Mouse (Mus musculus) right cerebral cortex, postnatal 36 days (tissue): ENCODE measurements at regions not wholly inside any gene's neighbourhood (a gene's known extent, or its start where the extent isn't known, plus 50 kb on each side); places are given as distances from the start of the nearest gene placed in this dataset.

Experiments
- DNase-seq, 2 experiments: peaks; one replicate each; pipeline ENCODE4 v3.0.0; 2022; ENCODE audit warnings: low spot score in 2 of 2, mixed read lengths in 1 of 2

DNA sequence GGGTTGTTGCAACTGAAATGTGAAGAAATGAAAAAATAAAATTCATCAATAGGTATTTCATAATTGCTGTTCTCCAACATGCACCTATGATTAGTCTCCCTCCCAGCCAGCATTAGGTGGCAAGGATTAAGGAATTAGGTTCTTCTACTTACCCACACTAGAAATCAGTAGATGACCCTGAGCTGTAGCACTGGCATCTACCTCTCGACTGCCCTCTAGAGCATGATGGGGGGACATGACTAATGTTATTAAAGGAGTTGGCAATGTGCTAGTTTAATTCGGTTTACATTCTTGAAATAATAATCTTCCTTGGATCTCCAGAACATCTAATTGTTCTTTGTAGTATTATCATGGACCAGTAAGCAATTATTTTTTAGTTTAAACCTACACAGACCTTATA, 370.9 kb downstream of the Dcdc2c start:
- no peak for DNase-seq

DNA sequence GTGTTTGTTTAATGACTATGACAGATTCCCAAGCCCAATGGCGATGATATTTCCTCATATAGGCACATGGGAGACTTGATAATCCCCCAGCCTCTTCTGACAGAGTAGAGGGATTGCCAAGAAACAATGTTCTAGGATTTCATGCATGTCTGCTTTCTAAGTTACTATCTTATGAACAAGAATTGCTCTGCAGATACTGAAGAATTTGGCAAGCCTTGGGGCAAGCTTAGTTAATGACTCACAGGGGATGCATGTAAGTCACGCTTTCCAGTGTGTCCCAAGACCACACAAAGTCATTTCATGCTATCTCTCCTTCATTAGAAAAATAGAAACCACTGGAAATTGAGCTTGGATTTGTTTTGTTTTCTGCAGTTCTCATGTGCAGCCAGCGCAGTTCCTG, 376.2 kb downstream of the Dcdc2c start:
- no peak for DNase-seq

DNA sequence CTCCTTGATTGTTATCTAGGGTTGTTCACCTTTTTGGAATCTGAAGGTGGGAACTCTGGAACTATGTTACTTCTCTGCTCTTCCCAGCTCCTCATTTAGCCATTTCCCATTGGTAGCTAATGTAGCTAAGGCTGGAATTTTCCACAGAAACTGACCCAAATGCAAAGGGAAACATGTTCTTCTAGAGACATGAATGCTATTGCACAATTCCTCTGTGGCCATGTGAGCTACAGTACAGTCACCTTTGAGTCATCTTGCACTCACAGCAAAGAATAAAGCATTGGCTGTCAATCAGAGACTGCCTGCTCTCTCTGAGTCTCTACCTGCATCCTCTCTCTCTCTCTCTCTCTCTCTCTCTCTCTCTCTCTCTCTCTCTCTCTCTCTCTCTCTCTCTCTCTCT, 378.1 kb downstream of the Dcdc2c start:
- no peak for DNase-seq

DNA sequence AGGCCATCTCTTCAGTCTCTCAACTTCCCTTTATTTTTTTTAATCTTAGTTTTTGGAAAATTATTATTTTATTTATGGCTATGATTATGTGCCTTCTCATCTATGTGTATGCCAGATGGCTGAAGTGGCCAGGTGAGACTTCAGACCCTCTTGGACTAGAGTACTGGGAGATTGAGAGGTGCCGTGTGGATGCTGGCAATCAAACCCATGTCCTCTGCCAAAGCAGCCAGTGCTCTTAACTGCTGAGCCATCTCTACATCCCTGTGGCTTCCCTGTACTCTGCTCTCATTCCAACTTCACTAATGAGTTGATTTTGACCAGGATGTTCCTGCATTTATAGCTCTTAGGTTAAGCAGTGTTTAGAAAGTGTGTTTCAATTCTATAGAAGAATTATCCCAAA, 393.4 kb downstream of the Dcdc2c start:
- no peak for DNase-seq

DNA sequence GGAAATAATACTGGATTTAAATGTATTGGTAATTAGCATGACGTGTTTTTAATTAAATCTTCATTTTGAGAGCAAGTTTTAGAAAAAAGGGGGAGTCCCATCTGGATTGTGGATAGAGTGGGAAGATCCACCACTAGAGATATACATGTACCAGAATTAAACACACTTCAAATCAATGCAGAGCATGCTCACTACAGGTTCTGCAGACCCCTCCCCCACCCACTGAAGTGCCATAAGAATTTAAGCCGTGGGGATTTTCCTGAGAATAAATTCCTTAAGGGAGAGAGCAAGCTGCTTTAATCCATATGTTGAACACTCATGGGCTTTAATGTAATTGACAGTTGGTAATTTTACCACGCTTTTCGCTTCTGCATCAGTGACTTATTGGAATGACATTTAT, 401.4 kb downstream of the Dcdc2c start:
- DNase-seq: no peak

DNA sequence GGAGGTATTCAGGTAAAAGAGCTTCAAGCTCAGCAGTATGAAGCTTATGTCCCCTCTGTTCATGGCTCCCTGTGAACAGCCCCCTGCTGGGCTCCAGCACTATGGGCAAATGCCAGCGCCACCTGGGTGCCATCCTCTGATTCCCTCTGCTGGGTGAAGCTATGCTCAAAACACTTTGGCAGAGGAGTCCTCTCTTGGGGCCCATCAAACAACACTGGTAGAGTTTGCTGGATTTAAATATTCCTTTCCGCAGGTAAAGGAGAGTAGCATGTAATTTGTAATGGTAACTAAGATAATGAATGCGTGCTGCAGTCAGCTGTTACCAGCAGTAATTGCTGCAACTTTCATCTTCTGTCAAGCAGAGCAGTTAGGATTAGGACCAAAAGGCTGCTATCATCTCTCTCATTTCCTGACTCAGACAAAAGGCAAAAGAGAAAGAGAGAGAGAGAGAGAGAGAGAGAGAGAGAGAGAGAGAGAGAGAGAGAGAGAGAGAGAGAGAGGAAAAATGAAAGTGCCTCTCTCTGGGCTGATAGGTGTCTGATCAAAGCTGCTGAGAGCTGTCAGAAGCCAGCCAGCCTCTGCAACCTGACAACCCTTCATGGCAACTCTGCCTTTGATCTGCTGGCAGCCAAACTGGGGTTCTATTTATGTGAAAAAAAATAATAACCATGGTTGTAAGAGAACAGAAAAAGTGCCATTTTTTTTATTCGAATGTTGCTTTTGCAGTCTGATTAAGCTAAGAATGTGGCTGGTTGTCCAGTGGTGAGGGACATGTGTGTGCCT, 416.2 kb downstream of the Dcdc2c start:
- DNase-seq: no peak

DNA sequence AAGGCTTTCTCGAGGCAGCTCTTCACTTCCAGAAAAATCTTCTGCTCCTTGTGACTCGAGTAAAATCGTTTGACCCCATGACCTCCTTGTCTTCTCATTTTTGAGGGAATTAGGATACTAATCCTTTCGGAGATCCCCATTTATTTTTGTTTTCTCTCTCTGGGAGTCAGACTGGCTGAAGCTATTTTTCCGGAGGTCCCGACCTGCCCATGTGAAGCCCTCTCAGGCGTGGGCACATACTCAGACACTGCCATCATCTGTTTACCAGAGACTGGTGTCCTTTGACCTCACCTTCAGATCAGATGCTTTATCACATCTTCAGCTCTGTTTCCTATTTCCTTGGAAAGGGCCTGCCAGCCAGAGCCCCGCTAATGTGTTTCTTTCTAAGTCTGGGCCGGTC, 429.4 kb downstream of the Dcdc2c start:
- no peak for DNase-seq

DNA sequence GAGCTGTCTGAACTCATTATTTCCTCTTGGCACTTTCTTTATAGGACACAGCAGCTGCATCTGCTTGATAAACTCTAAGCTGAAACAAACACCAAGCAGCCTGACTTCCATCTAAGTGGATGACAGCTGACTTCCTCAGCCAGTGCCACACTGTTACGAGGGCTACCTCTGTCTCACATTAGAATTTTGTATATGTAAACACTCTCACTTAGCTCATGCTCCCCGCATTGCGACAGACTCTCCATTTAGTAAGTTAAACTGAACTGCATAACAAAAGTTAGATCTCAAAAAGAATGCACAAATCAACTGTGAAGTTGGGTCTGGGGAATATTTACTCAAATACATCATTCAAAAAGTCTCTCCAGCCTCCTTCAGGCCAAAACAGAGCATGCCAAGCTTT, 432.1 kb downstream of the Dcdc2c start:
- no peak for DNase-seq

DNA sequence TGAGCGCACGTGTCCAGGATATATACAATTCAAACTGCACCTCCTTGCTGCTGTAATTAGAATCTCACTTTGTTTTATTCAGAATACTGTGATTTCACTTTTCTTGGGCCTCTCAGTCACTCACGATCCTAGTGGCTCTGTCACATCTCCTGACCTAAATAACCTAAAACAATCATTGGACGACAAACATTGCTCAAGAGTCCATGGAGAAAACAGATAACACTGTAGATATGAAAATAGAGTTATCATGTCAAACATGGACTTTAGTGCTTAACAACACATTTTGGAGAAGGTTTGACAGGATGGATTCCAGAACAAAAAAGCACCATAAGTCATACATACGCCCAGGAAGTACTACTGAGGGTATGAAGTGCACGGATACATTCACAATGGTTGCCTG, 461.5 kb downstream of the Dcdc2c start:
- no peak for DNase-seq

DNA sequence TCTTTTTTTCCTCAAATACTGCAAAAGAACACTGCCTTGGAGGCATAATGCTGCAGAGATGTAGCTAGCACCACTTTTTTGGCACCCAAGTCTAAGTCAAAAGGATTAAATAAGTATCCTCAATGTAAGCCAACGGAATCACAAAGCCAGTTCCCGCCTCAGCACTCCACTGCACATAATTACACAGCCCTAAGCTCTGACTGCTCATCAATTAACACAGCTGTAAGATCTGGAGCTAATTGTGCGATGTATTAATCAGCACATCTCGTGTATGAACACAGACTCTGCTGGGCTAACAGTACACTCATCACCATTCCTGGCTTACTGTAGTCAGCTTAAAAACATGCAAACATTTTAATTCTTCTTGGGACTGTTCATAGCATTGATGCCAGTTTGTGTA, 466.7 kb downstream of the Dcdc2c start:
- DNase-seq: no peak

DNA sequence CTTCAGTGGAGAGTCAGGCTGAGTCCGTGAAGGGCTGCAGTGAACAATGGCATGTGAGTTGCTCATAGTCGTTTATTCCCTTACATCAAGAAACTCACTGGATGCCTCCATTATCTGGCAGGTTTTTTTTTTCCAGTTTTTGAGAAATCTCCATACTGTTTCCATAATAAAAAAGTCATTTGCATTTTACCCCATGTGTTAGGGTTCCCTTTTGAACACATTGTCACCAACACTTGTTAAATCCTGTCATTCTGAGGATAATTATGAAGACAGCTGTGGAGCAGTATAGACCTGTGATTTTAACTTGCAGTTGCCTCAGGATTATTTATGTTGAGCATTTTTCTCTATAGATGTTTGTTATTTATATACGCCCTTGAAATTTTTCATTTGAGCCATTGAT, 475.6 kb downstream of the Dcdc2c start:
- DNase-seq: no peak

DNA sequence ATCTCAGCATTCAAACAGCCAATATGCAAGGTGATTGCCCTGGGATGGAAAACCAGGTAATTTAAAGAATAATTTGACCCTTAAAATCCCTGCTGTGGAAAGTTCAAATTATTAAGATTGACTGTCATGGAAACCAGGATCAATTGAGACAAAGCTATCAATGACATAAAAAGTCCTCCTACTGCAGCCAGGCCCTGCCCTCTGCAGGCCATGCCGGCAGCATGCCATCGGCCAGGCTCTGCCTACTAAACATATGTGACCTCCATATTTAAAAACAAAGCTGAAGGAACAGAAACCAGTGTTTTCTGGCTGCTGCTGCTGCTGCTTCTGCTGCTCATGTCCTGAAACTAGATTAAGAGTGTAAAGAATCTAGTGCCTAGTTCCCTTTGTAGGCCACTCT, 483.6 kb downstream of the Dcdc2c start:
- DNase-seq: no peak

DNA sequence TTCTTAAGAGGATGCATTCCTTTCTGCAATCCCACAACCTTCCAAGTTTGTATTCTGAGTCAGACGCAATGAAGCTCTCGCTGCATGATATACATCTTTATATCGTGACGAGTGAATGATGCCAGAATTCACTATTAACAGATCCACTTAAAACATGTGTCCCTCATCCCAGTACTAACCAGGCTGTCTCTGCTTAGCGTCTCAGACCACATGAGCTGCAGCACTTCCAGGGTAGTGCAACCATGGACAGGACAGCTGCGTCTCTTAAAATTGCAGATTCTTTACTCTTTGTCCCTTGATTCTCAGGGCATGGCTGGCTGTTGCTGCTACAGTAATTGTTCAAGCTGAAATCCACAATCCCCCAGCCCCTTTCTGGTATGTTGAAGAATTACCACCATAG, 491.9 kb downstream of the Dcdc2c start:
- DNase-seq: no peak

DNA sequence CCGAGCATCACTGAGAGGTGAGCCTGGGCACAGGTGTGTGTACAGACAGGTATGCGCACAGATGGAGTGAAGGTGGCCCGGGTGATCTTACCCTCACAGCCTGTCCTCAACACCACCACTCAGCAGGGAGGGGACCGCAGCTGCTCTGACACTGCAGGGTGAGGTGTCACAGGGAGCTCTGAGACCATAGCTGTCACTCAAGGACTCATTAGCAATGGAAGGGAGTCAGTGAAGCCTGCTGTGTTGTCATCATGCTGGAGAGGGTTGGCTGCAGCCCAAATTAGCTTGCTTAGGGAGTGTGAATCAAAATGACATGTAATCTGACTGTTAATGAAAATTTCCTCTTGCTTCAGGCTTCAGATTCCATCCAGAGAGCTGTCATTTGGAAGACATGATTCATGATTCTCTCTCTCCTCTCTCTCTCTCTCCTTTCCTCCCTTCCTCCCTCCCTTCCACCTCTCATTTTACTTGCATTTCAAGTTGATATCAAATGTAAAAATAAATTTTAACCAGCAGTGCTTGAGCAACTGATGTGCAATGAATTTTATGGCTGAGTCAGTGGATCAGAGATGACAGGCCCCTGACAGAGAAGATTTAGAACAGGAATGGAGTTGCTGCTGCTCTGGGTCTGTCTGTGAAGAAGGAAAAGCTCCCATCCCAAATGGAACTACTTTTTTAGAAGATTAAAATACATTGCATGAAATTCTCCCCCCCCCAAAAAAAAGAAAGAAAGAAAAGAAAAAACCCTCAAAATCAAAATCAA, 496.5 kb downstream of the Dcdc2c start:
- DNase-seq: peak; percentile 1 to 5

DNA sequence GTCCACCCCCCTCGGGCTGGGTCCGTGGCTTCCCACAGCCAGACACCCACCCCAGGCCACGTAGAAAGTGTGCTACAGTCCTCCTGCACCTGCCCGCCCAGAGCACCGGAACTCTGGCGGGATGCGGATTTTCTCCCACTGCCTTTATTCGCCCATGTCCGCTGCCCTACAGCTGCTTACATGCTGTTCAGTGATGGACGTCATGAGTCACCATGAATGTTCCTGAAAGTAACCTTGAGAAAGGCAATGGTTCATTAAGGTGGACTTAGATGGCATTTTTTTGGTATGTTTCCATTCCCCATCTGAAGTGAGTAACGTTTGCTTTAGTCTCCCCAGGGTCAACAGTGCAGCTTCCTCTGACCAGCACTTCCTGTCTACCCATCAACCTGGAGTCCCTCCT, 497.8 kb downstream of the Dcdc2c start:
- DNase-seq: no peak

DNA sequence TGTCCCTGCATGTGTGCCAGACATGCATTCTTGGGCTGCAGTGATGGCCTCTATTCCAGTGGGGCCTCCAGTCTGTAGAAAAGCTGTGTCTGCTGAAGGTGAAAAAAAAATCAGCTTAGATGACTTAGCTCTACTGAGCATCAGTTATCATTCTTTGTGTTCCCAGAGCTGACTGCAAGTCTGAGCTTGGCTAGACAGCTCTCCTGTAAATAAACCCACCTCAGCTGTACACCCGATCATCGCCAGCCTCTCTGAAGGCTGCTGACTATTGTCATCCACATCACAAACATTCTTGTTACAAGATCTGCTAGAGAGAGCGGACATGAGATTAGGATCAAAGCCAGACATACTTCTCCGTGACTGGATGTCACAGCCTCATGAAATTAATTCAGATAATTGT, 504.2 kb downstream of the Dcdc2c start:
- DNase-seq: no peak

DNA sequence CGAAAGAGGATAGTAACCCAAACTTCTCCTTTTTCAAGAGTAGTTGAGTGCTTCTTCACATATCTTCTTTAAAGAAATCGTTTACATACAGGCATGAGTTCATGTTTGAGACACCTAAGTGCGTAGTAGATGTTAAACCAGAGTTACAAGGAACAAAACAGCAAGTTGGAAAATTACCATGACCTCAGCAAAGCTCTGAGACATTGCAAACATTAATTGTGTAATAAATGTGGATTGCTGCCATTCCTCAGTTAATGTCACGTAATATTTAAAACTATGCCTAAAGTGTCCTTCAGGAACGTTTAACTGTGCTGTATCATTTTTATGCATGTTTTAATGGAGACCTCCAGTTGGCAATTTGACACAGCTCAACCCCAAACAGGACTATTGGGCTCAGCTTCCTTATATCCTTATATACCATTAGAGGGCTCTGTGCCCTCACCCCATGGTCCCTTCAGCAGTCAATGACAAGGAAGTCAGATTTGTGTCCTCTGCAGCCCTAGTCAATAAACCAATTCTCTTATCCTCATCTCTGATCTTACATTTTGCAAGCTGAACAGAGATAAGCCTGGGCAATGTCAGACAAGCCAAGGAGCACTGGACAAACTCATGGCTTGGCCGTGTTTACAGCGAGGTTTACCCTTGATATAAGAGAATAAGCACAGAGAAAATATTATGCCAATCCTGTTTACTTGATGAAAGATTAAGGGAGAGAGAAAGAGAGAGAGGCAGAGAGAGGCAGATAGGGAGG, 513.9 kb downstream of the Dcdc2c start:
- DNase-seq: no peak

DNA sequence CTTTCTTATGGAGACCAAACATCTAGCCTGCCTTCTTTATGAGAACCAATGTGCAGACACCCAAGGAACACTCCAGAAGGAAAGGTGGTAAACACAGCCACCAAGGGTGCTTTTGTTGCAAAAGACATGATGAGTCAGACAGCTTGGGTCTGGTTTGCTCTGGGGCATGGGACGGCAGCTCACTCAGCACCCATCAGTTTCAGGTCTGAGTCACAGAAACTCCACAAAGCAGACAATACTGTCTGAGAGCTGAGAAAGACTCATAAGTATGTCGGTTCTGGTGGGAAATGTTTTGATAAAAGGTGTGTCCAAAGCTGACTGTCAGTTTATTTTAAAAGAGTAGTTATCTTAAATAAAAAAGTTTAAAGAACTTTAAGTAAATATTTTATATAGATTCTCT, 553.0 kb downstream of the Dcdc2c start:
- no peak for DNase-seq

DNA sequence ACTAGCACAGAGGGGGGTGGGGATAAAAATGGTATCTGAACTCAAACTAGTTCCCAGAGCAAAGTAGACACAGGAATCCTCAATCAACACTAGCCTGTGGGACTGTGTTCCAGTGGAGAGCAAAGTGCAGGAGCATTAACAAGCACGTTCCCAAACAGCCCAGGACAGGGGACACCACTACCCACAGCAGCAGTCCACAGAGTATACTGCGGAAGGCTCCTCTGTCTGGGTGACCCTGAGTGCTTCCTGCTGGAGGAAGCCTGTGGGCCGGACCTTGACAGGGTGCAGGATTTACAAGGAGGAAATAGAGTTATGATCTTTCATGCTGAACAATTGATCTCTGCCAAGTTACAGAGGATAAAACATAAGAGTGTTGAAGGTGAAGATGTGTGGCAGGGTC, 560.0 kb downstream of the Dcdc2c start:
- DNase-seq: no peak

DNA sequence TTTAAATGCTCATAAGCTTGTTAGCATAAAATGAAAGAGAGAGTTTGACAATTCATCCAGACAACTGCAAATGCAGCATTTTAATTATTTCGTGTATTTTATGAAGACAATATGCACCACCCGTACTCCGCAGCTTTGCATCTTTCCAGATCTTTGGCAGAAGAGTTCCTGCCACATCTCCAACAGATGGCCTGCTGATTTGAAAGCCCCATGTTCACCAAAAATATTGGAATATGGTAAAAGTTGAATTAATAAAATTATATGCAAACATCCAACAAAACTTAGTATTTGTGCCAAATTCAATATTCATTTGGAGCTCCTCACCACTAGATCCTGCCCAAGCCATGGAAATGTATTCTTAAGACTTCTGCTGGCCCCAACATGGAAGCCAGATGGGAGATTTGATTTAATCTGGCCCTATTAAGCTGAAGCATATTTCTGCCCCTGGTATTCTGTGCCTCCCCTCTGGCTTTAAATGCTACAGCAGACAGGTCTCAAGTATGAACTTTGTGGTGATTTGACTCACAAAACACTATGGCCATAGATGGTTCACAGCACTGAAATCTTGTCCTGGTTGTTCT, 567.8 kb downstream of the Dcdc2c start:
- DNase-seq: no peak

DNA sequence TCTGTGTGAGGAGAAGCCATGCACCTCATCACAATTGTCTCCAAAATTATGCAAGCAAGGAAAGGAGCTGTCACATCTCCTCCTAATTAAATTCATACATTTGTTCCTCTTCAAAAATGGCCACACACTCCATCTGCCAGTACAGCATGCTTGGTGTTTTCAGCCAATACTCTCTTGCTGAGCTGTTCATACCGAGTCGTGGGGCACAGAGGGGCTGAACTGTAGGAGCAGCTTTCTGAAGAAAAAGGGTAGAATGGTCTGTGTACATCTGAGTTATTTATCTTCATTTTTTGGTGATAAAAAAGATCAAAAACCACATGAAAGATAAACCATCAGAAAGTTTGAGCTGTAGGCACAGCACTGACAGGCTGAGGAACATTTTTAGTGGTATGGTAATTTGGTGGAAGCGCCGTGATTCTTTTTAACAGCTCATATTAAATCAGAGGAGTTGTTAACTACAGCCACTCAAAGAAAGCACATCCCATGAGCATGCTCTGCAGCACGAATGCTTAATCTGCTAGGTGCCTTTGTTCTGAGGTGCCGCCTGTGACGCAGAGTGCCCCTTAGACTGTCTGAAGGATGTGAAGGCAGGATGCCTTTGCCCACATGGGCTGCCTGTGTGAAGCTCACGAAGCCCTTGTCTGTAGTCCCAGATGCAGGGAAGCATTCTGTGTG, 573.8 kb downstream of the Dcdc2c start:
- peak; percentile 26 to 69 for DNase-seq
